Mouse (Mus musculus) embryonic stem cell, embryonic (primary cell): Measurements from ENCODE around the gene Pias4.

Source experiments
- CTCF ChIA-PET, 4 experiments: fragments of 300-600 bp in 2 of 4; fragments of 350-600 bp in 2 of 4; sonication (Branson Sonifier 250); formaldehyde crosslinking; loops; one replicate each; lab custom pipeline; 2022; ENCODE audit warnings: inconsistent platforms in 2 of 4; lab: Charles Lee
- POLR2A ChIA-PET, 4 experiments: fragments of 300-600 bp in 2 of 4; fragments of 350-600 bp in 2 of 4; sonication (Branson Sonifier 250); formaldehyde crosslinking; loops; one replicate each; lab custom pipeline; 2022; ENCODE audit warnings: antibody characterized with exemption in 4 of 4, inconsistent platforms in 1 of 4; lab: Charles Lee

Gene Pias4

GRCm38 (mm10) chr10:81165118-81165517 is 2.6 kb downstream of the Pias4 start:
- CTCF ChIA-PET: no interaction called here
- POLR2A ChIA-PET: interaction anchor here in 2 of 4 experiments (1.0 to 9.8 kb wide), 13 partner anchors 10 to 235 kb away, joined by 3 to 104 read pairs (median 10); partner anchors contain the start of genes Eef2 (in 2 of the 2), Gadd45b (in 1 of the 2) and Map2k2 (in 1 of the 2)

DNA sequence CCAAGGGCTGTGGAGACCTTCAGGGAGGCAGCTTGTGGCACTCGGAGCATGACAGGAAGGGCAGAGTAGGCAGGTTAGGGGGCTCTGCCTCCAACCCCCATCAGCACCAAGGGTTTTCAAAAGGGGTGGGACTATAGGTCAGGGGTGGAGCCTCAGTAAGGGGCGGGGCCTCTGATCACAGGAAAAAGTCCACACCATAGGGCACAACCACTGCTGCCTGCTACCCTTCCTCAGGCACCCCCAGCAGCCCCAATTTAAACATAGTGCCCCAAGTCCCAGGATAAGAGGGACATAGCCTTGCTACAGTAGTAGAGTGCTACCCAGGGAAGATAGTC is 5.4 kb downstream of the Pias4 start:
- CTCF ChIA-PET: interaction anchor here in 2 of 4 experiments (0.6 to 0.7 kb wide), 3 partner anchors 114 to 227 kb away, joined by 3 to 8 read pairs (median 4); partner anchors contain the start of gene Gm48552 (in 1 of the 2)
- POLR2A ChIA-PET: interaction anchor here in 3 of 4 experiments (0.7 to 9.8 kb wide), 24 partner anchors 7 to 348 kb away, joined by 3 to 104 read pairs (median 6); partner anchors contain the start of genes Eef2 (in 2 of the 3), Map2k2 (in 2 of the 3), 4930442H23Rik (in 1 of the 3) and Gadd45b (in 1 of the 3)

- CTCF ChIA-PET: no interaction called here
- POLR2A ChIA-PET: interaction anchor here in 3 of 4 experiments (0.7 to 9.8 kb wide), 22 partner anchors 7 to 347 kb away, joined by 3 to 104 read pairs (median 6); partner anchors contain the start of genes Eef2 (in 2 of the 3), Map2k2 (in 2 of the 3) and 4930442H23Rik (in 1 of the 3)
These were observed 6.0 kb downstream of the Pias4 start for GRCm38 (mm10) chr10:81161602-81162317.

DNA sequence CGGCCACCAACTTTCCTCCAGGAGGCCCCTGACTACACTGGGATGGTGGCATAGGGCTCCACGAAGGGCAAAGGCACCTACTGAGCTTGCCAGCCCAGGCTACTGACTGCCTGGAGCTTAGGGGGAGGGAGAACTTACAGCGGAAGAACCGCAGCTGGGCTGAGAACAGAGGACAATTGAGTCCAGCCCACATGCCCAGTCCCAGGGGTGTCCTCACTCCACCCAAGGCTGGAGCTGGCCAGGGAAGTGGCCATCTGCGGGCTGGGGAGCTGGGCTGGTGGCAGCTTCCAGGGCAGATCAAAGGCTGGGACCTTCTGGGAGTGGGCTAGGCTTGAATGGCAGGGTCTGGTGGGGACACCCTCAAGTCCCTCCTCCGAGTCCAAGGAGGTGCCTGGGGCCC is 13.0 kb downstream of the Pias4 start:
- POLR2A ChIA-PET: interaction anchor here (0.6 to 6.8 kb wide), 35 partner anchors 9 to 225 kb away, joined by 3 to 104 read pairs (median 5); partner anchors contain the start of genes Eef2 (in 4 of the 4), Gadd45b (in 2 of the 4), Pias4 (in 2 of the 4) and Pip5k1c (in 1 of the 4)
- CTCF ChIA-PET: interaction anchor here in 3 of 4 experiments (0.5 to 1.8 kb wide), 8 partner anchors 11 to 274 kb away, joined by 3 to 5 read pairs (median 4); partner anchors contain the start of gene Map2k2 (in 1 of the 3)

GRCm38 (mm10) chr10:81154313-81154712 is 13.4 kb downstream of the Pias4 start:
- CTCF ChIA-PET: interaction anchor here in 2 of 4 experiments (0.8 to 1.8 kb wide), 5 partner anchors 11 to 273 kb away, joined by 3 to 5 read pairs (median 4); no protein-coding TSS in a partner anchor
- POLR2A ChIA-PET: interaction anchor here (0.6 to 6.8 kb wide), 27 partner anchors 9 to 225 kb away, joined by 3 to 104 read pairs (median 6); partner anchors contain the start of genes Eef2 (in 4 of the 4), Gadd45b (in 2 of the 4), Pias4 (in 2 of the 4) and Pip5k1c (in 1 of the 4)

DNA sequence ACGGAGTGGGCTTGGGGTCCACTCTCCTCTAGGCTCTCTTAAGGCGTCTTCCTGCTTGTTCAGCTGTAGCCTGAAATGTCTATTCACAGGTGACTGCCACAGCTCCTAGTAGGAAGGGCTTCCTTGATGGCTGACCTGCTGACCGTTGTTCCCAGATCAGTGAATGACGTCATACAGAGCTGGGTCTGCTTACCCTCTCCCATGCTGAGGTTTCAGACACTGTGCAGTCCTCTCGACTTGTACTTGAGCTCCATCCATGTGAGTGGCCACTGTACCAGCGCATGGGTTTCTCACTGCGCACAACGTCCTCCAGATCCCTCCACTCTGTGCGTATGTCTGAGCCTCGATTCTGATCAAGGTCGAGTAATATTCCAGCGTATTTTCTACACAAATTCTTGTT is 15.1 kb downstream of the Pias4 start:
- CTCF ChIA-PET: interaction anchor here in 1 of 4 experiments (1.4 kb wide), 1 partner anchor 9 kb away, joined by 4 read pairs; no protein-coding TSS in a partner anchor
- POLR2A ChIA-PET: interaction anchor here in 3 of 4 experiments (0.6 to 6.8 kb wide), 31 partner anchors 8 to 530 kb away, joined by 3 to 104 read pairs (median 5); partner anchors contain the start of genes Eef2 (in 2 of the 3), Map2k2 (in 2 of the 3), Pias4 (in 2 of the 3) and Csnk1g2 (in 1 of the 3)

GRCm38 (mm10) chr10:81151261-81151660 is 16.5 kb downstream of the Pias4 start:
- ChIA-PET POLR2A (interaction anchor here (0.6 to 6.8 kb wide), 24 partner anchors 8 to 385 kb away, joined by 3 to 104 read pairs (median 4); partner anchors contain the start of genes Pias4 (in 2 of the 4) and Map2k2 (in 1 of the 4)), CTCF (interaction anchor here in 2 of 4 experiments (0.6 to 0.9 kb wide), 6 partner anchors 8 to 133 kb away, joined by 3 to 4 read pairs (median 3); no protein-coding TSS in a partner anchor)

DNA sequence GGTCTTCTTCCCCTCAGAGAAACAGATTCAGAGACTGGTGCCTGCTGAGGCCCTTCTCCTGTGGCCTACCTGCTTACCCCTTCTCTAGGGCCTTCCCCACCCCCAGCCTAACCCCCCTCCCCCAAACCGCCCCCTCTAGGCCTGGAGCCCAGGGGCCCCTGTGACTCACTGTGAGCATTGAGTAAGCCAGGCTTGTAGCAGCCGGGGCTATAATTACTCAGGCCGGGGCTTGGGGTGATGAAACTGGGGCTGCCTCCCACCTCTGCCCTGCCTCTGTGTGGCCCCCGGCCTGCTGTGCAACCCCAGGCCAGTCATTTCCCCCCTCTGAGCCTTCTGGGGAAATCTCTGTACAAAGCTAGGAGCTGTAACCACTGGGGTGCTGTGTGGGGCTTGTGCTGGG is 21.4 kb downstream of the Pias4 start:
- ChIA-PET CTCF (no interaction called here), POLR2A (interaction anchor here in 2 of 4 experiments (1.0 to 2.4 kb wide), 7 partner anchors 11 to 40 kb away, joined by 3 to 7 read pairs (median 4); partner anchors contain the start of genes Map2k2 (in 1 of the 2) and Pias4 (in 1 of the 2))

- ChIA-PET POLR2A (interaction anchor here in 2 of 4 experiments (1.0 to 2.8 kb wide), 6 partner anchors 10 to 30 kb away, joined by 3 to 10 read pairs (median 4); partner anchors contain the start of genes Eef2 (in 1 of the 2) and Pias4 (in 1 of the 2)), CTCF (no interaction called here)
These were observed 21.9 kb downstream of the Pias4 start for GRCm38 (mm10) chr10:81145778-81146177.

DNA sequence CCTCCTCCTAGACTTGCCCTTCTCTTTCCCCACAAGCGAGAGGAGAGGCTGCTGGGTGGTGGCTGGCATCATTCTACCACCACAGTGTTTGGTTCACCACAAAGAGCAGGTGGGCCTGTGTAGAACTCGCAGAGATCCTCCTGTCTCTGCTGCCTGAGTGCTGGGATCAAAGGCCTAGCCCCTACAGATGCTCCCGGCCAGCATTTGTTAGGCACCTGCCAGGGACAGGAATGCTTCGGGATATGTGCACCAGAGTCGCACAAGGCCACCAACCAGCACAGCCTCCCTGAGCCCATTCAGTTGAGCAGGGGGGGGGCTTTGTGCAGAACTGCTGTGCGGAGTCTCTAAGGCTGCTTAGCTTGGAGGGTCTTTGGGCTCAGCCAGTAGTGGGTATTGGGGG is 22.4 kb downstream of the Pias4 start:
- CTCF ChIA-PET: no interaction called here
- POLR2A ChIA-PET: interaction anchor here in 1 of 4 experiments (1.2 to 2.8 kb wide), 3 partner anchors 10 to 31 kb away, joined by 3 to 10 read pairs (median 4); partner anchors contain the start of gene Eef2

DNA sequence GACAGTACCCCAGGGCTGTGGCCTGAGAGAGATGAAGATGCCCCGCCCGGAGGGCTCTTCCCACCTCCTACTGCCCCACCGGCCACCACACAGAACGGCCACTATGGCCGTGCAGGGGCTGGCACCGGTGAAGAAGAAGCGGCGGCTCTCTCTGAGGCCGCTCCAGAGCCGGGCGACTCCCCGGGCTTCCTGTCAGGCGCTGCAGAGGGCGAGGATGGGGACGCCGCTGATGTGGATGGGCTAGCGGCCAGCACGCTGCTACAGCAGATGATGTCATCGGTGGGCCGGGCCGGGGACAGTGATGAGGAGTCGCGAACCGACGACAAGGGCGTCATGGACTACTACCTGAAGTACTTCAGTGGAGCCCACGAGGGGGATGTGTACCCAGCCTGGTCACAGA is 23.1 kb downstream of the Pias4 start:
- CTCF ChIA-PET: no interaction called here
- POLR2A ChIA-PET: interaction anchor here in 3 of 4 experiments (0.6 to 3.9 kb wide), 7 partner anchors 9 to 337 kb away, joined by 3 to 25 read pairs (median 7); partner anchors contain the start of gene Eef2 (in 1 of the 3)

DNA sequence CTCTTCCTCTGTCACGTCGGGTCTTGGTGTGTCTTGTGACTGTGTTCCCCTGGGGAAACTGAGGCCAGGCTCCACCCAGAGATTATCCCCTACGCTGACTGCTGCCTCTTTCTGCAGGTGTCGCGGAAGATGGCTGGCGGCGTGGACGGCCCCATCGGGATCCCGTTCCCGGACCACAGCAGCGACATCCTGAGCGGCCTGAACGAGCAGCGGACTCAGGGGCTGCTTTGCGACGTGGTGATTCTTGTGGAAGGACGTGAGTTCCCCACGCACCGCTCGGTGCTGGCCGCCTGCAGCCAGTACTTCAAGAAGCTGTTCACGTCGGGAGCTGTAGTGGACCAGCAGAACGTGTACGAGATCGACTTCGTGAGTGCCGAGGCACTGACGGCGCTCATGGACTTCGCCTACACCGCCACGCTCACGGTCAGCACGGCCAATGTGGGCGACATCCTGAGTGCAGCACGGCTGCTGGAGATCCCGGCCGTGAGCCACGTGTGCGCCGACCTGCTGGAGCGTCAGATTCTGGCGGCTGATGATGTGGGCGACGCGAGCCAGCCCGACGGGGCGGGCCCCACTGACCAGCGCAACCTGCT is 23.8 kb downstream of the Pias4 start:
- ChIA-PET POLR2A (interaction anchor here (0.6 to 12.0 kb wide), 29 partner anchors 9 to 468 kb away, joined by 3 to 166 read pairs (median 6); partner anchors contain the start of genes Map2k2 (in 4 of the 4), Eef2 (in 2 of the 4), Pias4 (in 2 of the 4) and Zbtb7a (in 2 of the 4)), CTCF (interaction anchor here in 2 of 4 experiments (0.6 to 1.6 kb wide), 11 partner anchors 9 to 408 kb away, joined by 3 to 13 read pairs (median 4); partner anchors contain the start of gene Pip5k1c (in 1 of the 2))

- CTCF ChIA-PET: interaction anchor here in 3 of 4 experiments (0.6 to 1.6 kb wide), 16 partner anchors 8 to 408 kb away, joined by 3 to 13 read pairs (median 4); partner anchors contain the start of gene Pip5k1c (in 1 of the 3)
- POLR2A ChIA-PET: interaction anchor here (0.6 to 12.0 kb wide), 38 partner anchors 8 to 467 kb away, joined by 3 to 166 read pairs (median 4); partner anchors contain the start of genes Map2k2 (in 4 of the 4), Eef2 (in 2 of the 4), Gadd45b (in 2 of the 4) and Pias4 (in 2 of the 4)
These were observed 24.5 kb downstream of the Pias4 start for GRCm38 (mm10) chr10:81143157-81143633.

DNA sequence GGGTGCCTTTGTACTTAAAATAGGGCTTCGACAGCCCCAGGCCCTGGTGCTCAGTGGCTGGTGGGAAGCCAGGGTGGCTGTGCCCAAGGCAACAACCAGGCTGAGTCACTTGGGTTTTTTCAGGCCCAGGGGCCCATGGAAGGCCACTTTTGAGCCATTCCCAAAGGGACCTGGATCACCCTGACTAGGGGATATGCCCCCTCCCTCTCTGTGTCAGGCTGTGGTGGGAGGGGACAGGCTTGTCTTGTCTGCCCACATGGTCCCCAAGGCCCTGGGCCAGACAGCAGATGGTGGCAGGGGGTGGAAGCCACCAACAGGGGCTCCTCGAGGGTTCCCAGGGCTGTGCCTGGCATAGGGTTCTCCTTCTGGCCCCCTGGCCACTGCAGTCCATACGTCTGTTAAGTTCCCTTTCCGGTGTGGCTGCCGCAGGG is 25.2 kb downstream of the Pias4 start:
- ChIA-PET CTCF (interaction anchor here in 1 of 4 experiments (0.6 to 1.6 kb wide), 8 partner anchors 10 to 768 kb away, joined by 3 to 13 read pairs (median 4); partner anchors contain the start of gene Pip5k1c), POLR2A (interaction anchor here in 3 of 4 experiments (0.6 to 12.0 kb wide), 54 partner anchors 7 to 466 kb away, joined by 3 to 166 read pairs (median 4); partner anchors contain the start of genes Map2k2 (in 3 of the 3), Eef2 (in 2 of the 3), Gadd45b (in 2 of the 3) and Pias4 (in 2 of the 3))

GRCm38 (mm10) chr10:81141455-81142210 is 26.1 kb downstream of the Pias4 start:
- POLR2A ChIA-PET: interaction anchor here (0.5 to 12.0 kb wide), 55 partner anchors 8 to 1101 kb away, joined by 3 to 166 read pairs (median 4); partner anchors contain the start of genes Eef2 (in 3 of the 4), Map2k2 (in 3 of the 4), Gadd45b (in 2 of the 4) and Pias4 (in 2 of the 4)
- CTCF ChIA-PET: interaction anchor here in 3 of 4 experiments (0.6 to 1.3 kb wide), 6 partner anchors 10 to 199 kb away, joined by 3 to 7 read pairs (median 3); partner anchors contain the start of genes Pip5k1c (in 1 of the 3) and Thop1 (in 1 of the 3)
